ENCODE assay signal across 16 mouse cellular contexts in the genomic region with DNA sequence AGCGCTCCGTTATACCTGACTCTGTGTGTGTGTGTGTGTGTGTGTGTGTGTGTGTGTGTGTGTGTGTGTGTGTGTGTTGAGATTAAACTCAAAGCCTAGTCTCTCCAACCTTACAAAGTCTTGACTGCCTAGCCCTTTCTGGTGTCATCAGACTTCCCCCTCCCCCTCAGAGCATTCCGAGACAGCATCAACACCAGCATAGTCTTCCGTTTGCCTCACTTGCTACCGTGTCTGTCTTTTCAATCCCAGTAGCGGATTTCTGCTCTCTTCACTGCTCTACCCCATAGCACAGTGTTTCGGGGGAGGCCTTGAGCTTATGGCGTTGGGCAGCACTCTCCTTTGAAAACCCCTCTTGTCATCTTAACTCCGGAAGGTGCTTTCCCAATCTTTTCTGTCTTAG. TPM values are rescaled to one million over a fixed set of nuclear protein-coding genes. Genes with fewer than 3 reads are reported as not detected.
A peak's percentile ranks its signal among the peaks of the same experiment; 100 is the strongest.
DNase-seq lines count a peak whose midpoint lies in the region; ATAC-seq and TF ChIP-seq lines count a peak whose summit lies in the region.
"Had no signal": no experiment of that assay in that cellular context is flagged by ENCODE, and none has a peak within 500 bp of the region (broad histone marks: within the 10 kb centered on the region; RNA-seq: fewer than 3 reads in every experiment).

No protein-coding gene starts in this region.

- no peaks in the 10 kb centered on the region for H3K27me3 ChIP-seq in spleen, adult 2 months (ENCODE audit: control insufficient read depth, insufficient read depth, low read length)
- H3K27me3 ChIP-seq in liver, embryonic 11.5 days (replicated peaks; ENCODE audit: control insufficient read depth, insufficient read depth, low read length), result no peaks in the 10 kb centered on the region
- H3K27me3 ChIP-seq: forebrain, embryonic 12.5 days; intestine, embryonic 15.5 days; lung, embryonic 15.5 days had no signal

- no peaks in the 10 kb centered on the region for H3K9me3 ChIP-seq in liver, embryonic 11.5 days (ENCODE audit: control insufficient read depth, low read length)
- H3K9me3 ChIP-seq: forebrain, embryonic 12.5 days; intestine, embryonic 15.5 days; liver, embryonic 12.5 days; lung, embryonic 15.5 days; megakaryocyte, embryonic 14.5 days had no signal

- no peak for ATAC-seq in liver, embryonic 11.5 days (replicated peaks; ENCODE audit: low FRiP score)
- ATAC-seq: intestine, embryonic 15.5 days had no signal

- TF ChIP-seq POLR2A in spleen, adult 2 months (IDR thresholded peaks at IDR 0.05; ENCODE audit: low read depth, low read length), result no peak

- DNase-seq in heart, adult 11 months, result peak; percentile 90
- no peak for DNase-seq in heart, adult 18-20 months
- DNase-seq in spleen, adult 2 months (ENCODE audit: low read depth in 1 of 2, low spot score in 2 of 2), result no peak
- DNase-seq in spleen, postnatal 36 days (ENCODE audit: low spot score in 2 of 2), result no peak
- peak; percentile 34 for DNase-seq in ES-CJ7 (ENCODE audit: low read depth, low spot score)
- peak; percentile 52 for DNase-seq in induced T-regulatory cell, adult 2 months (ENCODE audit: low read depth)
- no peak for DNase-seq in retina, postnatal 1 day
- DNase-seq in liver, embryonic 11.5 days (ENCODE audit: low spot score), result no peak
- DNase-seq: cerebellum, adult 11-12 months; right cerebral cortex, postnatal 4 days had no signal

- 88% methylated on average over 9 of the region's 9 CpGs for WGBS in spleen, adult 2 months
- 82% methylated on average over 9 of the region's 9 CpGs for WGBS in liver, embryonic 11.5 days

- H3K9ac ChIP-seq in liver, embryonic 11.5 days (ENCODE audit: low read depth, low read length), result no peak overlapping the region
- H3K9ac ChIP-seq: forebrain, embryonic 12.5 days; intestine, embryonic 15.5 days; liver, embryonic 12.5 days; lung, embryonic 15.5 days had no signal

- H3K4me1 ChIP-seq in spleen, adult 2 months (ENCODE audit: control insufficient read depth, insufficient read depth, insufficient read length), result peaks cover 25% of the 10 kb centered on the region; the same call in 1 of the 2 replicates
- peaks cover 5% of the 10 kb centered on the region for H3K4me1 ChIP-seq in liver, embryonic 11.5 days (replicated peaks; ENCODE audit: control insufficient read depth, insufficient read depth, low read length)

- H3K4me3 ChIP-seq in spleen, adult 2 months (ENCODE audit: extremely low read depth, insufficient read depth, insufficient read length), result no peak overlapping the region
- no peak overlapping the region for H3K4me3 ChIP-seq in liver, embryonic 11.5 days (ENCODE audit: low read depth, low read length)
- H3K4me3 ChIP-seq: forebrain, embryonic 12.5 days; intestine, embryonic 15.5 days; liver, embryonic 12.5 days; lung, embryonic 15.5 days; megakaryocyte, embryonic 14.5 days had no signal

- 0 out of 2 replicates have a peak overlapping the region, but pooled peaks have one; percentile 28 for H3K27ac ChIP-seq in spleen, adult 2 months (ENCODE audit: insufficient read depth, low read length)
- no peak overlapping the region for H3K27ac ChIP-seq in liver, embryonic 11.5 days (ENCODE audit: low read depth, low read length)
- H3K27ac ChIP-seq: forebrain, embryonic 12.5 days; intestine, embryonic 15.5 days; liver, embryonic 12.5 days; lung, embryonic 15.5 days had no signal

- no peak for TF ChIP-seq CTCF in spleen, adult 2 months (IDR thresholded peaks at IDR 0.05; ENCODE audit: extremely low read depth, insufficient read depth, insufficient read length, insufficient replicate concordance)

- H3K36me3 ChIP-seq in spleen, adult 2 months (ENCODE audit: control insufficient read depth, insufficient read depth, low read length), result no peaks in the 10 kb centered on the region
- no peaks in the 10 kb centered on the region for H3K36me3 ChIP-seq in liver, embryonic 11.5 days (ENCODE audit: control insufficient read depth, insufficient read depth, low read length)
- H3K36me3 ChIP-seq: forebrain, embryonic 12.5 days; intestine, embryonic 15.5 days; liver, embryonic 12.5 days; lung, embryonic 15.5 days had no signal

- no peak overlapping the region for H3K4me2 ChIP-seq in liver, embryonic 11.5 days
- H3K4me2 ChIP-seq: forebrain, embryonic 12.5 days; heart, embryonic 11.5 days; intestine, embryonic 15.5 days; liver, embryonic 12.5 days; lung, embryonic 15.5 days had no signal

RNA-seq across cellular contexts. Expression of gene Psma6, which starts 2.4 kb away (rescaled TPM):
- 100 to 1,000 TPM; 171 to 180 TPM for total RNA-seq in heart, adult 18-20 months (2021)
- polyA plus RNA-seq in spleen, adult 2 months (2012; rRNA removed), result 16.5 and 20.1 TPM in 2 replicates
- polyA plus RNA-seq in liver, embryonic 11.5 days (2014; fragmentation: Nextera tagmentation; extraction: Ambion mirVana), result 410 and 426 TPM in 2 replicates

Comparison
In these comparisons a context has a peak if more than half of its experiments do, and no peak if none do; other contexts are left out.
1. DNase-seq: peak in heart, adult 11 months (single experiment), ES-CJ7 (single experiment) and induced T-regulatory cell, adult 2 months (single experiment); none in heart, adult 18-20 months (0 of 2), spleen, adult 2 months (0 of 2), spleen, postnatal 36 days (0 of 2), retina, postnatal 1 day (single experiment) and liver, embryonic 11.5 days (single experiment).
2. RNA of gene Psma6, which starts 2.4 kb away (polyA plus RNA-seq): 410 to 426 TPM in liver, embryonic 11.5 days; 16.5 to 20.1 TPM in spleen, adult 2 months; every median in the first group is over 10 times any median in the second.